Mouse (Mus musculus): ENCODE data around the gene Foxj2.

DNA sequence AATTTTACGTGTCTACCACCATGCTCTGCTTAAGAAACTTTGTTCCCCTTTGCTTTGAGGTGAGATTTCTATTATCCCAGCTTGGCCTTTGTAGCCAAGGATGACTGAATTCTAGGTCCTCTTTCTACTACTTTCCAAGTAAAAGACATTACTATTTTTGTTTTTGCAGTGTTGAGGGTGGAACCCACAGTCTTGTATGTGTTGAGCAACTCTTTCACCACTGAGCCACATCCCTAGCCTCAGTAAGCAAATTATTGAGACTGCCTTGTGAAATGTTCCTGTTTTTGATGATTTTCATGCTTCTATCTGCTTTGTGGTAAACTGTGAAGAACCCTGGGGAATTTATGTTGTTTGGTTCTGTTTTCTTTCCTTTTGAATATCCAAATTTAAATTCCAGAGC is 43.2 kb downstream of the Foxj2 start:
- TF ChIP-seq CTCF (IDR thresholded peaks at IDR 0.05; ENCODE audit: low read depth, low read length): no peak
- TF ChIP-seq POLR2A (IDR thresholded peaks at IDR 0.05; ENCODE audit: extremely low read depth, insufficient read depth, low read length): no peak
